Mouse (Mus musculus) midbrain, embryonic 14.5 days (tissue): ENCODE data around the gene Cela2a. TPM values are rescaled to one million over a fixed set of nuclear protein-coding genes. Genes with fewer than 3 reads are reported as not detected.
A peak's percentile ranks its signal among the peaks of the same experiment; 100 is the strongest.
"Not testable (repeated sequence)": the region's sequence is repeated elsewhere in the genome, so short reads cannot be mapped to it uniquely, and the experiment has no call there.

ENCODE experiments used
- ATAC-seq: fragments of 200-750 bp; cut with Nextera tagmentation; 2 replicates; pipeline ENCODE4 v1.8.0; 2017; ENCODE audit warnings: moderate number of reproducible peaks, moderate library complexity; ENCODE audit not compliant: low FRiP score, low TSS enrichment
- DNase-seq: peaks from one replicate; pipeline ENCODE4 v3.0.0-alpha.2; 2015
- H3K27ac ChIP-seq: fragments of 300-500 bp; sonication (generic); replicated peaks from 2 replicates; pipeline ENCODE4 v1.5.1; 2014; ENCODE audit warnings: mild to moderate bottlenecking, low read depth, low read length, moderate library complexity
- H3K27me3 ChIP-seq: fragments of 300-500 bp; sonication (generic); 2 replicates; pipeline ENCODE4 v1.6.1; 2014; ENCODE audit warnings: low read length, control low read depth, mixed read lengths; ENCODE audit not compliant: control insufficient read depth, insufficient read depth
- H3K36me3 ChIP-seq: fragments of 300-500 bp; sonication (generic); 2 replicates; pipeline ENCODE4 v1.6.1; 2014; ENCODE audit warnings: low read length, control low read depth; ENCODE audit not compliant: control insufficient read depth, insufficient read depth
- H3K4me1 ChIP-seq: fragments of 300-500 bp; sonication (generic); 2 replicates; pipeline ENCODE4 v1.6.1; 2014; ENCODE audit warnings: mild to moderate bottlenecking, antibody characterized with exemption, low read length, control low read depth; ENCODE audit not compliant: control insufficient read depth, insufficient read depth
- H3K4me2 ChIP-seq: fragments of 300-500 bp; sonication (generic); 2 replicates; pipeline ENCODE4 v1.6.1; 2014; ENCODE audit warnings: mild to moderate bottlenecking, low read length, moderate library complexity
- H3K4me3 ChIP-seq: fragments of 300-500 bp; sonication (generic); replicated peaks from 2 replicates; pipeline ENCODE4 v1.5.1; 2014; ENCODE audit warnings: low read depth, low read length
- H3K9ac ChIP-seq: fragments of 300-500 bp; sonication (generic); replicated peaks from 2 replicates; pipeline ENCODE4 v1.6.1; 2014; ENCODE audit warnings: mild to moderate bottlenecking, low read length, moderate library complexity
- H3K9me3 ChIP-seq: fragments of 300-500 bp; sonication (generic); 2 replicates; pipeline ENCODE4 v1.6.1; 2016; ENCODE audit warnings: low read length, control low read depth, mixed read lengths; ENCODE audit not compliant: control insufficient read depth
- WGBS: fragments of 180-500 bp; shearing (Covaris S2); extraction: QIAGEN DNeasy Blood & Tissue Kit; methylation state at CpG from one replicate; pipeline ENCODE4 v1.1.7; 2014; 5-methylcytosine and 5-hydroxymethylcytosine counted together
- polyA plus RNA-seq: library from polyadenylated mRNA; unstranded; fragments of >200 nt; fragmentation: Nextera tagmentation; extraction: Ambion mirVana; gene quantifications from 2 replicates; pipeline ENCODE4 v1.2.1, GENCODE M21; 2014

The Cela2a gene
- polyA plus RNA-seq, 1 experiment from 2014 or later = not detected

DNA sequence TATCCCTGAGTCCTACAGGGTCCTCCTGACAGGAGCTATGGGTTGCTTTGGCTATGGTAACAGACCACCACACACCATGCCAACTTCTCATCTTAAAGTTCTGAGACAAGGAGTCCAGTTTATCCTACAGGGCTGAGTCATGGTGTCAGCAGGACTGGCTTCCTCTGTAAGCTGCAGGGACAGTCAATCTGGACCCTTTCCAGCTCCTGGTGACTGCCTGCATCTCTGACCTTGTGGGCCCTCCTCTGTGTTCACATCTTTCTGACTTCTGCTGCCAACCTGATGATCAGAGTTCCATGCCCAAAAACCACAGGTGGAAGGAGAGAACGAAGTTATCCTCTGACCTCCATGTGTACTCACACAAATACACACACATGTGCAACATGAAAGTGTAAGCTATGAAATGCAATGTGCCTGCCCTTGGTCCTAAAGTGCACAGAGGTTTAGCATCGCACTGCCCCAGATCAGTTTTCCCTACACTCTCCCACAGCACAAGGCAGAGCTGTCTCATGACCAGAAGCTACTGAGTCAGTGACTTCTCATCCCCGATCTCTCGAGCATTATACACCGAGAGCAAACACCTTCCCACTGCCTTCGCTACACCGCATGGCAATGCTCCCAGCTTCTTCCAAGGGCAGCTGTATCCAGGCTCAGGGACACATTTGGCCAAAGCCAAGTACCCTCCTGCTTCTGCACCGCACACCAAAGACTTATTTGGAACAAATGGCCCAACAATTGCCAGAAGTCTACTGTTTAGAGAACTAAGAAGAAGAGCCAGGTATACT is 44.6 kb downstream of the Cela2a start:
- no peak for ATAC-seq
- DNase-seq = no peak
- WGBS = 95% methylated on average over 8 of the region's 8 CpGs
- Histone ChIP-seq H3K27ac (no peak overlapping the region), H3K36me3 (peaks cover 89% of the 10 kb centered on the region), H3K27me3 (no peaks in the 10 kb centered on the region), H3K4me2 (no peak overlapping the region), H3K4me1 (no peaks in the 10 kb centered on the region), H3K9me3 (no peaks in the 10 kb centered on the region), H3K9ac (no peak overlapping the region), H3K4me3 (no peak overlapping the region)

DNA sequence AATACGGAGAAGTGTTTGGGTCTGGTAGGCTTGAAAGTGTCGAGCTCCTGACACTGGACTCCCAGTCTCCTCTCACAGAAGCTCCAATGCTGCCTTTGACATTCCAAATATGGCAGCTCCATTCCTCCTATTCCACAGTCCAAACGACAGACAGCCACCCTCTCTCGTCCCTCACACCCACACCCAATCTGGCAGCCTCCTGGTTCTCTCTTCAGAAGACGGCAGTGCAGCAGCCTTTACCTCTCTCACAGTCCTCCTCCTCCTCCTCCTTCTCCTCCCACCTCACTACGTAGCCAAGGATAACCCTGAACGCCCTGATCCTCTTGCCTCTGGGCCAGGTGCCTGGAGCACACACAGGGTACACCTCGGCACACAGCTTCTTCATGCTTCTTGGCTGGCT is 46.1 kb downstream of the Cela2a start:
- Histone ChIP-seq H3K4me2 (no peak overlapping the region), H3K4me1 (no peaks in the 10 kb centered on the region), H3K9ac (no peak overlapping the region), H3K36me3 (peaks cover 91% of the 10 kb centered on the region), H3K4me3 (no peak overlapping the region), H3K27me3 (no peaks in the 10 kb centered on the region), H3K27ac (no peak overlapping the region), H3K9me3 (no peaks in the 10 kb centered on the region)
- WGBS = 96% methylated on average over 8 of the region's 8 CpGs
- ATAC-seq (no peak), DNase-seq (no peak)

DNA sequence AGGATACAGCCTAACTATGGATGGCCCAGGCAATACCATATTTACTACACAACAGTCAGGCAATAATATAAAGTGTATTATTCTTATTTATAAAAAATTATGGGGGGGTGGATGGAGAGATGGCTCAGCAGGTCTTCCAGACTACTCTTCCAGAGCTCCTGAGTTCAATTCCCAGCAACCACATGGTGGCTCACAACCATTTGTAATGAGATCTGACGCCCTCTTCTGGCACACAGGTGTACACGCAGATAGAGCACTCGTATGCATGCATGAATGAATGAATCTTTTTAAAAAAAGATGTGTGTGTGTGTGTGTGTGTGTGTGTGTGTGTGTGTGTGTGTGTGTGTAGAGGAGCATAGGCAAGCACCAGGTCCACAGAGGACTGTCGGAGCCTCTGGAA is 52.9 kb downstream of the Cela2a start:
- 86% methylated on average over 4 of the region's 4 CpGs for WGBS
- H3K9ac ChIP-seq, H3K9me3 ChIP-seq, H3K27me3 ChIP-seq, DNase-seq, H3K4me2 ChIP-seq, ATAC-seq, H3K4me1 ChIP-seq, H3K27ac ChIP-seq, H3K4me3 ChIP-seq: not testable (repeated sequence)
- H3K36me3 ChIP-seq = peaks cover 95% of the 10 kb centered on the region

DNA sequence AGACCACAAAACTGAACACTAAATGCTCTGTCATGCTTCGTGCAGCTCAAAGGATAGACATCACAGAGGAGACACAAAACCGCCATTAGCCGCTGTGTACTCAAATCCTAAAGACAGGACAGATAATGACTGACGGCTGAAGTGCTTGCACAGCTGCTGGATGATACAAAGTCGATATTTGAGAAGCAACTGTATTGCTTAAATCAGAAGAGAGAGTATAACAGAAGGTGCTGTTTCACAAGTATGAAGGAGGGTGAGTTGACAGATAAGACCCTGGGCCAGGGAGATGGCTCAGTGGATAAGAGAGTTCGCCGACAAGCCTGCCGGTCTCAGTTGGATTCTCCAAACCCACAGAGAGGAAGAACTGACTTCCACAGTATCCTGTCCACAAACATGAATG is 54.1 kb downstream of the Cela2a start:
- no peaks in the 10 kb centered on the region for H3K27me3 ChIP-seq
- peaks cover 98% of the 10 kb centered on the region for H3K36me3 ChIP-seq
- no peak overlapping the region for H3K9ac ChIP-seq
- no peak for DNase-seq
- ATAC-seq = no peak
- no peak overlapping the region for H3K27ac ChIP-seq
- H3K4me1 ChIP-seq = no peaks in the 10 kb centered on the region
- no peaks in the 10 kb centered on the region for H3K9me3 ChIP-seq
- no peak overlapping the region for H3K4me2 ChIP-seq
- 93% methylated on average over 8 of the region's 8 CpGs for WGBS
- no peak overlapping the region for H3K4me3 ChIP-seq

DNA sequence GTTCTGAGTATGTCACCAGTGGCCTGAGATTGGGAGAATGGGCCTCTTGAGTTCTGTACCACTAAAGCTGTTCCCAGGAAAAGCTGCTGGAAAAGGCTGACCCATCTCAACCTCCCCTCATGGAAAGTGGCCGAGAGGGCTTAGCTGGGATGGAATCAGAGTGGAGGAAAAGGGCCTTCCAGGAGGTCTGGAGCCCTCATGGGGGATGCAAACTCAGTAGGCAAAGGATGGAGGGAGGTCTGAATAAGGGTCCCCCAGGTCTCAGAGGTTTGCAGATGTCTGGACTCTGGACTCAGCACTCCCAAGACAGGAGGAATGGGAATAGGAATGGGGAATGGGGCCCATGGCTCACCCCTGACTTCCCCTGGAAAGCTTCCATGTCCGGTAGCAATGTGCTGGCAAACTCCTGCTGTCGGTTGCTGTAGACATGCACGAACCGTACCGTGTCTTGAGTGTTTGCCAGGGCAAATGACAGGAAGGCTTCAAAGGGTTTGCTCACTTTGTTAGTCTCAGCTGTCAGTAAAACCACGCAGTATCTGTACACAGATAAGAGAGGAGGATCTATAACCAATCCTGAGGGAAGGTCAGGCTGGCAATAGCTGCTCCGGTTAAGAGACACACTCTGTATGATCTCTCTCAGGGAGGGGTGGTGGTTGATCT is 56.3 kb downstream of the Cela2a start:
- Histone ChIP-seq H3K4me2 (no peak overlapping the region), H3K9me3 (no peaks in the 10 kb centered on the region), H3K4me1 (no peaks in the 10 kb centered on the region), H3K9ac (no peak overlapping the region), H3K27me3 (no peaks in the 10 kb centered on the region), H3K36me3 (peaks cover 94% of the 10 kb centered on the region), H3K27ac (no peak overlapping the region), H3K4me3 (no peak overlapping the region)
- 88% methylated on average over 8 of the region's 8 CpGs for WGBS
- no peak for ATAC-seq
- no peak for DNase-seq

DNA sequence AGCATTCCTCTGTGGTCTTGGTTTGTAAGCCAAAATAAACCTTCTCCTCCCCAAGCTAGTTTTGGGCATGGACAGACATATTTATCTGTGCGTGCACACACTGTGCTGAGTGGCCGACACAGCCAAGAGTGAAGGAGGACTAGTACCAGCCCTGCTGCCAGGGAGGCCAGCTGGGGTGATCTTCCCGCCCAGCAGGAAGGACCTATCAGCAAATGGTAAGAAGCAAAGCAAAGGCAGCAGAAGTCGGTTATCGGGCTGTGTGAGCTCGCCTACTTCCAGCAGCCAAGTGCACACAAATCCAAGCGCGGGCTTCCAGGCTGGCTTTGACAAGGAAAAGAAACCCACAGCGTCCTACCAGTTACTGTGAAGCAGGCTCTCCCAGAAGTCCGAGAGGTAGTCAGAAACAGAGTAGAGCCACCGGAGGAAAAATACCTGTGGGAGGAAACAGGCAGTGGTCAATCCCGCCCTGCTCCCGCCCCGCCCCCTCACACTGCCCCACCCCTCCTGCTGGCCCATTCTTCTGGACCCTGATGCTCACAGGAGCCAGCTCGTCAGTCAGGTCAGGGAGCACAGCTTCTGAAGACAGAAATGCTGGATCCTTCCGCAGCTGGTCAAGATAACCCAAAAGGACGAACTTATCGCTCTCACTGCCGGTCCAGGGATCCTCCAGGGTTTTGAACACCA is 58.5 kb downstream of the Cela2a start:
- H3K36me3 ChIP-seq = peaks cover 94% of the 10 kb centered on the region

DNA sequence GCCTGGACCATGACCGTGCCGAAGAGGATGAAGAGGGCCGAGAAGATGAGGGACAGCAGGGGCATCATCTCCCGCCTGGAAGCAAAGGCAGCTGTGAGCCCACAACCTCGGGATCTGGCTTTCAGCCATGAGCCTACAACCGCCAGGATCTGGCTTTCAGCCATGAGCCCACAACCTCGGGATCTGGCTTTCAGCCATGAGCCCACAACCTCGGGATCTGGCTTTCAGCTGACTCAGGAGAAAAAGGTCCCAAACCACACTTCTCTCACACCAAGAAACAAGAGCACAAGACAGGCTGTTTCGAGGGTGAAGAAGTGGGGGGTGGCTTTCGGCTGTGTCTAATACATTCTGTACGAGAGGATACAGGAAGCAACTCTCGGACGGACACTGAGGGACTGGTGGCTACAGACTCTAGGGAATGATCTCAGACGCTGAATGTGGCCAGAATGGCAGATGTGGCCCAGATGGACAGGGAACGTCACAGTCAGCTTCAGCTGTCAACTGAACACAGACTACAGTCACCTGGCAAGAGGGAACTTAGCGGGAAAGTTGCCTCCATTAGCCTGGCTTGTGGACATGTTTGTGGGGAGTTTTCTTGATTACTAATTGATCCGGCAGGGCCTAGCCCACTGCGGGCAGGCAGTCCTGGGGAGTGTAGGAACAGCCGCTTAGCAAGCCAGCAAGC is 59.1 kb downstream of the Cela2a start:
- Histone ChIP-seq H3K4me1 (no peaks in the 10 kb centered on the region), H3K27me3 (no peaks in the 10 kb centered on the region), H3K36me3 (peaks cover 94% of the 10 kb centered on the region), H3K9me3 (no peaks in the 10 kb centered on the region), H3K4me3 (no peak overlapping the region), H3K27ac (peak overlapping the region; percentile 65), H3K4me2 (no peak overlapping the region), H3K9ac (no peak overlapping the region)
- DNase-seq = peak; percentile 79
- ATAC-seq = no peak
- WGBS = 61% methylated on average over 19 of the region's 19 CpGs

More for the DNA sequence above, 58.5 kb downstream of the Cela2a start:
- no peak for DNase-seq
- Histone ChIP-seq H3K9me3 (no peaks in the 10 kb centered on the region), H3K4me2 (no peak overlapping the region), H3K27me3 (no peaks in the 10 kb centered on the region), H3K9ac (no peak overlapping the region), H3K4me3 (no peak overlapping the region), H3K4me1 (no peaks in the 10 kb centered on the region), H3K27ac (peak overlapping the region; percentile 65; the same call in 1 of the 2 replicates)
- no peak for ATAC-seq
- WGBS = 81% methylated on average over 19 of the region's 19 CpGs

DNA sequence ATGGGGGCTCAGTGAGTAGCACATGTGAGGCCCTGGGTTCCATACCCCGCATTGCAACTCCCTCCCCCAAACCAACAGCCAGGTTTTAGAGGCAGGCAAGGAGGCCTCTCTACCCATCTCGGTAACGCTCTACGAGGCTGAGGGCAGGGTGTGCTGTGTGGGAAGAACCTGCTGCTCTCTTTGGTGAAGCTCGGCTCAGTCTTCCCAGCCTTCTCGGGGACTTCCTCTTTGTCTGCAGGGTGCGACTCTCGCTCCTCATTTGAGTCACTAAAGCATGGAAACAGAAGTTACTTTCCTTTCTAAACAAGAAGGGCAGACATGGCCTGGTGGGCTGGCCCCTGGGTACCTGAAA is 59.7 kb downstream of the Cela2a start:
- no peak overlapping the region for H3K4me2 ChIP-seq
- H3K27ac ChIP-seq = peak overlapping the region; percentile 65
- no peaks in the 10 kb centered on the region for H3K27me3 ChIP-seq
- H3K4me1 ChIP-seq = no peaks in the 10 kb centered on the region
- H3K9ac ChIP-seq = no peak overlapping the region
- ATAC-seq = no peak
- no peaks in the 10 kb centered on the region for H3K9me3 ChIP-seq
- 78% methylated on average over 8 of the region's 8 CpGs for WGBS
- peaks cover 94% of the 10 kb centered on the region for H3K36me3 ChIP-seq
- DNase-seq = peak; percentile 17
- H3K4me3 ChIP-seq = no peak overlapping the region
